Mouse (Mus musculus): ENCODE results near the gene Dlx2.

Gene Dlx2

GRCm38 (mm10) chr2:71534242-71535052 lies 12.1 kb downstream of the Dlx2 start:
- no peak for DNase-seq

- no peak for DNase-seq
Observed at GRCm38 (mm10) chr2:71533094-71533493, 13.5 kb downstream of the Dlx2 start.

GRCm38 (mm10) chr2:71531990-71532970 lies 14.3 kb downstream of the Dlx2 start:
- no peak for DNase-seq

- DNase-seq = no peak
Observed at GRCm38 (mm10) chr2:71531124-71531590, 15.4 kb downstream of the Dlx2 start.

- no peak for DNase-seq
Observed at GRCm38 (mm10) chr2:71530391-71531123, 16.0 kb downstream of the Dlx2 start.

GRCm38 (mm10) chr2:71529511-71530351 lies 16.8 kb downstream of the Dlx2 start:
- DNase-seq = peak; percentile 62

- DNase-seq = no peak
Observed at GRCm38 (mm10) chr2:71528714-71529510, 17.6 kb downstream of the Dlx2 start.

- DNase-seq = peak; percentile 50
Observed at GRCm38 (mm10) chr2:71528014-71528713, 18.4 kb downstream of the Dlx2 start, which contains the start of gene Dlx1. Gene Dlx1, plus strand, starts transcription at chr2:71528113.

GRCm38 (mm10) chr2:71527323-71528013 lies 19.1 kb downstream of the Dlx2 start:
- DNase-seq = no peak

GRCm38 (mm10) chr2:71526595-71527322 lies 19.8 kb downstream of the Dlx2 start:
- no peak for DNase-seq

- DNase-seq = no peak
Observed at GRCm38 (mm10) chr2:71524763-71525162, 21.8 kb downstream of the Dlx2 start.

- DNase-seq = no peak
Observed at GRCm38 (mm10) chr2:71523431-71523830, 23.1 kb downstream of the Dlx2 start.

- DNase-seq = no peak
Observed at GRCm38 (mm10) chr2:71522871-71523270, 23.7 kb downstream of the Dlx2 start.

GRCm38 (mm10) chr2:71517466-71518099 lies 29.0 kb downstream of the Dlx2 start:
- no peak for DNase-seq

- no peak for DNase-seq
Observed at GRCm38 (mm10) chr2:71516995-71517394, 29.6 kb downstream of the Dlx2 start.

- DNase-seq = no peak
Observed at GRCm38 (mm10) chr2:71512326-71512725, 34.2 kb downstream of the Dlx2 start.

GRCm38 (mm10) chr2:71511209-71511608 lies 35.3 kb downstream of the Dlx2 start:
- DNase-seq = no peak

- no peak for DNase-seq
Observed at GRCm38 (mm10) chr2:71504852-71505251, 41.7 kb downstream of the Dlx2 start.
